Mouse (Mus musculus) forebrain, embryonic 12.5 days (tissue): Measurements from ENCODE around the gene Vamp4. TPM values are rescaled to one million over a fixed set of nuclear protein-coding genes. Genes with fewer than 3 reads are reported as not detected.
A peak's percentile ranks its signal among the peaks of the same experiment; 100 is the strongest.

Source experiments
- ATAC-seq: fragments of 200-750 bp; cut with Nextera tagmentation; 2 replicates; pipeline ENCODE4 v1.8.0; 2017; ENCODE audit warnings: moderate TSS enrichment; ENCODE audit not compliant: low FRiP score
- H3K27ac ChIP-seq: fragments of 300-500 bp; sonication (generic); 2 replicates; pipeline ENCODE4 v1.5.1; 2016; ENCODE audit warnings: mild to moderate bottlenecking
- H3K27me3 ChIP-seq: fragments of 300-500 bp; sonication (generic); 2 replicates; pipeline ENCODE4 v1.6.1; 2016; ENCODE audit warnings: mild to moderate bottlenecking
- H3K36me3 ChIP-seq: fragments of 300-500 bp; sonication (generic); replicated peaks from 2 replicates; pipeline ENCODE4 v1.6.1; 2016; ENCODE audit warnings: mild to moderate bottlenecking
- H3K4me1 ChIP-seq: fragments of 300-500 bp; sonication (generic); 2 replicates; pipeline ENCODE4 v1.6.1; 2016
- H3K4me2 ChIP-seq: fragments of 300-500 bp; sonication (generic); 2 replicates; pipeline ENCODE4 v1.6.1; 2016; ENCODE audit warnings: mild to moderate bottlenecking, moderate library complexity
- H3K4me3 ChIP-seq: fragments of 300-500 bp; sonication (generic); replicated peaks from 2 replicates; pipeline ENCODE4 v1.5.1; 2016; ENCODE audit warnings: mild to moderate bottlenecking
- H3K9ac ChIP-seq: fragments of 300-500 bp; sonication (generic); 2 replicates; pipeline ENCODE4 v1.6.1; 2016; ENCODE audit warnings: mild to moderate bottlenecking
- H3K9me3 ChIP-seq: fragments of 300-500 bp; sonication (generic); 2 replicates; pipeline ENCODE4 v1.6.1; 2016
- WGBS: fragments of 180-500 bp; shearing (Covaris S2); methylation state at CpG from one replicate; pipeline ENCODE4 v1.1.7; 2016; 5-methylcytosine and 5-hydroxymethylcytosine counted together
- polyA plus RNA-seq: library from polyadenylated mRNA; unstranded; fragments of >200 nt; fragmentation: Nextera tagmentation; extraction: Ambion mirVana; gene quantifications from 2 replicates; pipeline ENCODE4 v1.2.1, GENCODE M21; 2016

Gene Vamp4
- polyA plus RNA-seq = 61.2 and 66.2 TPM in 2 replicates

GRCm38 (mm10) chr1:162570260-162570748 lies at the start of gene Vamp4:
TSS of gene Vamp4 (plus strand) at chr1:162570515.
- H3K36me3 ChIP-seq = peaks cover 12% of the 10 kb centered on the region
- ATAC-seq = peak; percentile 98
- H3K4me2 ChIP-seq = peak within 1 kb of the TSS; percentile 66
- peak within 1 kb of the TSS; percentile 87 for H3K4me3 ChIP-seq
- H3K27ac ChIP-seq = peak within 1 kb of the TSS; percentile 93
- peak within 1 kb of the TSS; percentile 87 for H3K9ac ChIP-seq
- H3K4me1 ChIP-seq = peaks cover 13% of the 10 kb centered on the region
- no peaks in the 10 kb centered on the region for H3K9me3 ChIP-seq
- no peaks in the 10 kb centered on the region for H3K27me3 ChIP-seq
- under 1% methylated on average over 42 of the region's 43 CpGs for WGBS

DNA sequence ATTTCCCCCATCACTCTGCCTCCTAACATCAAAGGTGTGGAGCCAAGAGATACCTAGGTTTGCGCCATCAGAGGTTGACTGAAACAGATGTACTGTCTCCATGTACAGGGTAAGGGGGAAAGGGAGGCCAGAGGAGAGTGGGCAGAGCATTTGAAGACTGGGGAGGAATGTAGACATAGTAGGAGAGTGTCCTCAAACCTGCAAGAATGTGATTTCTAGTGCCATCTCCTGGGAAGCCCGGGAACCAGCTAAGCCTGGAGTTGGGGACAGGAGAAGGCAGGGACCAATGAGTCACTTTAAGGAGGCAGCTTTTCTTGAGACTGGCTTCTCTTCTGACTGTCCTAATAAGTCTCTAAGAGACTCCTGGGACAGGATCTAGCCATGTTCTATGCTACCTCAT lies 40.7 kb upstream of the Vamp4 start:
- WGBS = 62% methylated on average over 2 of the region's 2 CpGs
- H3K9me3 ChIP-seq = no peaks in the 10 kb centered on the region
- no peak overlapping the region for H3K9ac ChIP-seq
- H3K4me2 ChIP-seq = no peak overlapping the region
- H3K4me3 ChIP-seq = no peak overlapping the region
- H3K4me1 ChIP-seq = no peaks in the 10 kb centered on the region
- H3K27ac ChIP-seq = no peak overlapping the region
- no peak for ATAC-seq
- H3K36me3 ChIP-seq = peaks cover 34% of the 10 kb centered on the region
- no peaks in the 10 kb centered on the region for H3K27me3 ChIP-seq

GRCm38 (mm10) chr1:162530666-162531065 lies 39.6 kb upstream of the Vamp4 start:
- 32% methylated on average over 1 of the region's 1 CpGs for WGBS
- no peak for ATAC-seq
- H3K36me3 ChIP-seq = peaks cover 43% of the 10 kb centered on the region
- no peaks in the 10 kb centered on the region for H3K4me1 ChIP-seq
- H3K9ac ChIP-seq = no peak overlapping the region
- no peaks in the 10 kb centered on the region for H3K9me3 ChIP-seq
- H3K27me3 ChIP-seq = no peaks in the 10 kb centered on the region
- no peak overlapping the region for H3K27ac ChIP-seq
- no peak overlapping the region for H3K4me3 ChIP-seq
- H3K4me2 ChIP-seq = no peak overlapping the region

- Histone ChIP-seq H3K9me3 (no peaks in the 10 kb centered on the region), H3K9ac (no peak overlapping the region), H3K4me1 (no peaks in the 10 kb centered on the region), H3K4me3 (no peak overlapping the region), H3K4me2 (no peak overlapping the region), H3K27me3 (no peaks in the 10 kb centered on the region), H3K36me3 (peaks cover 52% of the 10 kb centered on the region), H3K27ac (no peak overlapping the region)
- 68% methylated on average over 4 of the region's 4 CpGs for WGBS
- ATAC-seq = no peak
Observed at GRCm38 (mm10) chr1:162531584-162531983, 38.7 kb upstream of the Vamp4 start.

DNA sequence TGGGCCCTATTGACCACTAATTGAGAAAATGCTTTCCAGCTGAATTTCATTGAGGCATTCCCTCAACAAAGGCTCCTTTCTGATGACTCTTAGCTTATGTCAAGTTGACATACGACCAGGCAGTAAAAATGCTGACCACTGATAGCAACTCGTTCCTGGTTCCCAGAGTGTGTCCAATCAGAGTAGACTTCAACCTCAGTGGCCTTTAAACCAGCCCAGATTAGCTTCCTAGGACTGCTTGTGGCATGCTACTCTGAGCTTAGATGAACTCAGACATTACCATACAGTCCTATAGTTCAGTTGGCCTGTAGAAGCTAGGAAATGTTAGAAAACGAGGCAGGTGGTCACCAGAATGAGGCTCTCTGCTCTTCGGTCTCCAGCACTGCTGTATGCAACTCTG lies 38.0 kb upstream of the Vamp4 start:
- Histone ChIP-seq H3K4me3 (no peak overlapping the region), H3K27ac (no peak overlapping the region), H3K9ac (no peak overlapping the region), H3K9me3 (no peaks in the 10 kb centered on the region), H3K27me3 (no peaks in the 10 kb centered on the region), H3K36me3 (peaks cover 60% of the 10 kb centered on the region), H3K4me2 (no peak overlapping the region), H3K4me1 (no peaks in the 10 kb centered on the region)
- no peak for ATAC-seq
- WGBS = 89% methylated on average over 4 of the region's 4 CpGs

GRCm38 (mm10) chr1:162533766-162534560 lies 36.4 kb upstream of the Vamp4 start:
- Histone ChIP-seq H3K4me3 (no peak overlapping the region), H3K9me3 (no peaks in the 10 kb centered on the region), H3K36me3 (peaks cover 65% of the 10 kb centered on the region), H3K27ac (no peak overlapping the region), H3K9ac (no peak overlapping the region), H3K4me1 (no peaks in the 10 kb centered on the region), H3K27me3 (no peaks in the 10 kb centered on the region), H3K4me2 (no peak overlapping the region)
- 95% methylated on average over 14 of the region's 14 CpGs for WGBS
- no peak for ATAC-seq

DNA sequence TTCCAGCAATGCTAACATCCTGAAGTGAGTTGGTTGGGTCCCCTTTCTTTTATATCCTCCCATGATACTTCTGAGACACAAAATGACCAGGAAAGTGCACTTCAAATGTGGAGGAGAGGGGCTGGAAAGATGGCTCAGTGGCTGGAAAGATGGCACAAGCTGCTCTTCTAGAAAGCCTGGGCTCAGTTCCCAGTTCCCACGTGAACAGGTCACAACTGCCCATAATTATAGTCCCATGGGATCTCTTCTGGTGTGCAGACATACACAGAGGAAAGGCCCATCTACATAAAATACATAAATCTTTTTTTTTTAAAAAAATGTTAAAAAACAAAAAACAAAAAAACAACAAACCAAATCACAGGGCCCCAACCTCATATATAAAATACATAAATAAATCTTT lies 27.1 kb upstream of the Vamp4 start:
- Histone ChIP-seq H3K27me3 (no peaks in the 10 kb centered on the region), H3K36me3 (peaks cover 78% of the 10 kb centered on the region)
- 84% methylated on average over 1 of the region's 1 CpGs for WGBS

GRCm38 (mm10) chr1:162547607-162548006 lies 22.7 kb upstream of the Vamp4 start:
- WGBS = 14% methylated on average over 10 of the region's 10 CpGs
- H3K27me3 ChIP-seq = no peaks in the 10 kb centered on the region
- peak overlapping the region; percentile 93 for H3K4me2 ChIP-seq
- H3K4me3 ChIP-seq = peak overlapping the region; percentile 71
- no peak for ATAC-seq
- no peak overlapping the region for H3K27ac ChIP-seq
- peaks cover 36% of the 10 kb centered on the region for H3K36me3 ChIP-seq
- H3K4me1 ChIP-seq = peaks cover 16% of the 10 kb centered on the region
- H3K9me3 ChIP-seq = no peaks in the 10 kb centered on the region
- peak overlapping the region; percentile 72 for H3K9ac ChIP-seq

More for the DNA sequence above, 27.1 kb upstream of the Vamp4 start:
- H3K4me3 ChIP-seq = no peak overlapping the region
- no peak overlapping the region for H3K27ac ChIP-seq
- H3K9ac ChIP-seq = no peak overlapping the region
- ATAC-seq = no peak
- no peaks in the 10 kb centered on the region for H3K9me3 ChIP-seq
- no peak overlapping the region for H3K4me2 ChIP-seq
- peaks cover 13% of the 10 kb centered on the region for H3K4me1 ChIP-seq

DNA sequence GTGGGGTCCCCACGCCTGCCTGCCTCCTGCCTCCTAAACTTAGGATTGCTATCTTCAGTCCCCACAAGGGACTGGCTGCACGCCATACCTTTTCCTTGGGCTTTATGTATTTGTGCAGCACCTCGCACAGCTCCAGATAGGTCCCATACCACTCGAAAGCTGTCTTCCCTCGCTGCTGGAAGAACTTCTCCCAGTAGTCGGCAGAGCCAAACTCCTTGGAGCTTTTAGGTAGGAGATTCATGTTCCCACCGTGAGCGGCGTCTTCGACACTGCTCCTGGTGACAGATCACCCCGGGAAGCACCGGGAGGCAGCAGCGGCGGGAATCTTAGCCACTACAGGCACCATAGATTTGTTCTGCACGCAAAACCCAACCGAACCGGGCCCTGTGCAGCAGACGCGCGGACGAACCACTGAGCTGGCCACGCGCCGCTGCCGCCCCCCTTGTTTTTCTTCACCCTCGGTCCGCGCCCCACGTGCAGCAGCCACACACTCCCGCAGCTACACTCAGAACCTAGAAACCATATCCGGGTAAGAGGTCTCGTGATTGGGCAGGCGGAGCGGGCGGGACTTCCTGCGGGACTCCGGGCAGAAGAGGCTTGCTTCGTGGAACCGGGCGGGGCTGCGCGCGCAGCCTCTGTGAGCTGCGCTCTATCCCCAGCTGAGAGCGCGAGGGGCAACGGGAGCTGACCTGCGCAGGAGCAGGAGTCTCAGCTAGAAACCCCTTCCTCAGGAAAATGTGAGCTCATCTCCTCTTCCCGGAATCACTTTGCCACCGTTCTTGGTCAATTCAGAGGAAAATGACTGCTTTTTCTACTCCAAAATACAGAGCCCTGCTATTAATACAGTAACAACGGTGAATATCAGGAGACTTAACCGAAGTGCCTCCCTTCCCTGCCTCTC lies 22.0 kb upstream of the Vamp4 start, which contains the start of gene Mettl13:
TSS of gene Mettl13 (minus strand) at position 536 of the 901 bp plus-strand sequence.
- Histone ChIP-seq H3K36me3 (peaks cover 30% of the 10 kb centered on the region), H3K9me3 (no peaks in the 10 kb centered on the region), H3K4me3 (peak within 1 kb of the TSS; percentile 71), H3K9ac (peak within 1 kb of the TSS; percentile 72), H3K4me2 (peak within 1 kb of the TSS; percentile 93), H3K4me1 (peaks cover 16% of the 10 kb centered on the region), H3K27ac (peak within 1 kb of the TSS; percentile 54), H3K27me3 (no peaks in the 10 kb centered on the region)
- WGBS = under 1% methylated on average over 52 of the region's 52 CpGs
- ATAC-seq = peak; percentile 100

GRCm38 (mm10) chr1:162548917-162549613 lies 21.2 kb upstream of the Vamp4 start:
- Histone ChIP-seq H3K4me1 (peaks cover 16% of the 10 kb centered on the region), H3K36me3 (peaks cover 24% of the 10 kb centered on the region), H3K9me3 (no peaks in the 10 kb centered on the region), H3K27ac (peak overlapping the region; percentile 54), H3K4me2 (peak overlapping the region; percentile 93), H3K9ac (peak overlapping the region; percentile 72; the same call in 1 of the 2 replicates), H3K27me3 (no peaks in the 10 kb centered on the region), H3K4me3 (peak overlapping the region; percentile 71)
- WGBS = 69% methylated on average over 10 of the region's 10 CpGs
- no peak for ATAC-seq

DNA sequence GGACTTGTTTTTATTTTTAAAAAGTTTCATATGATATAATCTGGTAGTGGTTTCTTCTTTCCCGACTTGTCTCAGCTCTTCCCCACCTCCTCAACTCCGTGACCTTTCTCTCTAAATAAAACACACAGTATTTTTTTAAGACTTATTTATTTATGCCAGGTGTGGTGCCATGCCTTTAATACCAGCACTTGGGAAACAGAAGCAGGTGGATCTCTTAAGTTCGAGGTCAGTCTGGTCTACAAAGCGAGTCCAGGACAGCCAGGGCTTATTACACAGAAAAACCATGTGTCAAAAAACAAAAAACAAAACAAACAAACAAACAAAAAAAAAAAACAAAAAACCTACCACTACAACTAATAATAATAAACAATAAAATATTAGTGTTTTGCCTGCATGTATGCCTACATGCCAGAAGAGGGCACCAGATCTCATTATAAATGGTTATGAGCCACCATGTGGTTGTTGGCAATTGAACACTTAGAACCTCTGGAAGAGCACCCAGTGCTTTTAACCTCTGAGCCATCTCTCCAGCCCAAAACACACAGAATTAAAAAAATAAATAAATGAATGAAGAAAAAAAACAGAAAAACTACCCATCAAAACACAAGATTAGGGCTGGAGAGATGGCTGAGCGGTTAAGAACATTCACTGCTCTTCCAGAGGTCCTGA lies 20.6 kb upstream of the Vamp4 start:
- Histone ChIP-seq H3K4me1 (peaks cover 16% of the 10 kb centered on the region), H3K9ac (no peak overlapping the region), H3K4me2 (no peak overlapping the region), H3K36me3 (peaks cover 17% of the 10 kb centered on the region), H3K27ac (no peak overlapping the region), H3K4me3 (no peak overlapping the region), H3K27me3 (no peaks in the 10 kb centered on the region), H3K9me3 (no peaks in the 10 kb centered on the region)
- WGBS = 74% methylated on average over 5 of the region's 5 CpGs
- ATAC-seq = no peak
